Mouse (Mus musculus): Measurements from ENCODE around the gene 4933405O20Rik. TPM values are rescaled to one million over a fixed set of nuclear protein-coding genes. Genes with fewer than 3 reads are reported as not detected.

The 4933405O20Rik gene
- under 1 TPM in 1 of 2 experiments, not detected in 1; 0.35 TPM for total RNA-seq (2021)

DNA sequence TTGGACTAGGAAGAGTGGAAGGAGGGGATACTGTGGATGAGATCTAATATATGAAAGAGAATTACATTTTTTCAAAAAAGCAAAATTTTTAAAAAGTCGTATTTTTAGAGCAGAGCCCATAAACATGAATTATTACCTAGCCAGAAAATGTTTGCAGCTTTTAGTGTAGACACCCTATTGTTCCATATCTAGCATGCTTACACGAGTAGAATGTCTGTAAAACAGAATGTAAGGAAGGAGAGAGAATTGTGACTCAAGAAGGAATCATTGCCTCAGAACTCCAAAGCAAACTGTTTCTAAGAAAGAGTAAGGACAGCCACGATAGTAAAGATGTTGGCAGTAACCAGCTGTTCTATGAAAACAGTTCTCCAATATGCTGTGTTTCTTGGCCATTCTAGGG lies at the start of gene 4933405O20Rik:
Gene 4933405O20Rik, plus strand, starts transcription at position 301 of the 400 bp plus-strand sequence.
- DNase-seq (ENCODE audit: extremely low spot score in 1 of 2, low spot score in 1 of 2): no peak

- DNase-seq (ENCODE audit: extremely low spot score in 1 of 2, low spot score in 1 of 2): no peak
These were observed 49.4 kb upstream of the 4933405O20Rik start for GRCm38 (mm10) chr7:50549572-50549971.

GRCm38 (mm10) chr7:50551426-50551825 lies 47.6 kb upstream of the 4933405O20Rik start:
- DNase-seq (ENCODE audit: extremely low spot score in 1 of 2, low spot score in 1 of 2): no peak

DNA sequence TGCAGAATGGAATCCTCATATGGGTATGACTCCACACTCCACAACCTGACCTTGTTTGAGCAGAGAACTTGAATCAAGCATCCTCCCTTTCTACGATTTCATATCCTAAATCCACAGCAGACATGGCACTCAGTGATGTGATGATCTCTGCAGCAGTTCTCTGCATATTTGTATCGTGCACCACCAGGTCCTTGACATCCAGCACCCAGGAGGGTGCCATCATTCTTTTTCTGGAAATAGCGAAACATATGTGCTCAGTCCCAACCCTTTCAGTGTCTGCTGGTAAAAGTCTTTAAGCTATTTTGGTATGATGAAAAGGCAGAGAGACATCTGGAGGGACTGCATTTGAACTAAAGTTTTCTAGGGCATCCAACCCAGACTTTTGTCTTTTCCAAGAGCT lies 36.3 kb upstream of the 4933405O20Rik start:
- DNase-seq (ENCODE audit: extremely low spot score in 1 of 2, low spot score in 1 of 2): no peak

GRCm38 (mm10) chr7:50573841-50574240 lies 25.1 kb upstream of the 4933405O20Rik start:
- no peak for DNase-seq (ENCODE audit: extremely low spot score in 1 of 2, low spot score in 1 of 2)

- no peak for DNase-seq (ENCODE audit: extremely low spot score in 1 of 2, low spot score in 1 of 2)
These were observed 10.2 kb upstream of the 4933405O20Rik start for GRCm38 (mm10) chr7:50588642-50589424.

- DNase-seq (ENCODE audit: extremely low spot score in 1 of 2, low spot score in 1 of 2): peak in 1 of 2 experiments; percentile 27
These were observed 15.1 kb downstream of the 4933405O20Rik start for GRCm38 (mm10) chr7:50614101-50614500.

DNA sequence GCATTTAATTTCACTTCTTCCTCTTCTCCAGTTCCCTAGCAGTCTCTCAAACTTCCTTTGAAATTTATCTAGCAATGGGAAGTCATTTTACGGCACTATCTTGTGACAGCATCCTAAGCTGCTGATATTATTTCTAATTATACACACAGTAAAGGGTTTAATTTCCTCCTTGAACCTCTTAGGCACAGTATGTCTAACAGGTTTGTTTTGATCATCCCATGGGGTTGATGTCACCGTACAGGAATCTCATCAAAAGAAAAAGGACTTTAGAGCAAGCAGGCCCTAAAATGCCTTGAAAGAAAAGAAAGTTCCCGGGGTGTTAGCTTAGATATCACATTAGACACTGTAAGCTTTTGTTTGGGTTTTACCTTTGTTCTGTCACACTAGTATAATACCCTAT lies 30.2 kb downstream of the 4933405O20Rik start:
- DNase-seq (ENCODE audit: extremely low spot score in 1 of 2, low spot score in 1 of 2): no peak

DNA sequence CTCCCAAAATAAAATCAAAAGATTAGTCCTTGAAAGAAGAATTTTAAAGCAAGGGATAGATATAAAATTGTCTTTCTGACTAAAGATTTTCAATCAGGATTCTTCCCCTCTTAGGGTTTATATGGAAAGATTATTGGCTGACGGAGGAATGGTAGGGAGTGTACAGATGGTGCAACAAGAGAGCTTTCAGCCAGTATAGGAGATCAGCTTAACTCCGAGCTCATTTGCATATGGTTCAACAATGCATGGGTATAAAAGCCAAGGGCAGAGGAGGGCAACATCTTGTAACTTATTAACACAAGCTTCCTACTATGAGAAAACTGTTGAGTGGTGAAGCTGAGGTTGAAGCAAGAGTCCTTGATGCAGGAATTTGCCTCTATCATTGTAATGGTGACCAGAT lies 34.2 kb downstream of the 4933405O20Rik start:
- DNase-seq (ENCODE audit: extremely low spot score in 1 of 2, low spot score in 1 of 2): no peak

Data from layer of hippocampus, postnatal 25 days (tissue).